Comparison of ENCODE assay signal across 22 mouse cellular contexts in the genomic region with DNA sequence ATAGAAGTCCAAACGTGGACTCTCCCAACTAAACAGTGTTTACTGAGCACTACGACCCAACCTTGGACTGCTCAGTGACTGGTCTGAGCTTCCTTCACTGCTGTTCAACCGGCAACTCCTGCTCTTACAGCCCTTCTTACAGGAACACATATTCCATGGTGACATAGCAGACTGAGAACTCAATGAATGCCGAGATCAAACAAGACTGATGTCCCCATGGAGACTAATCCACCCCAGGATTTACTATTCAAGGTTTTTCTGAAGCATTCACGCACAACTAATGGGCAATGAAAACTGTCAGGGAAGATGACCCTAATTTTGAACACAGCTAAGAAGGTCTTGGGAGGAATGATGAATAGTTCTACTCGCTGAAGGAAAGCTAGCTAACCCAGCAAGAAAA. TPM values are rescaled to one million over a fixed set of nuclear protein-coding genes. Genes with fewer than 3 reads are reported as not detected.
DNase-seq lines count a peak whose midpoint lies in the region; ATAC-seq lines count a peak whose summit lies in the region.
"Had no signal": no experiment of that assay in that cellular context is flagged by ENCODE, and none has a peak within 500 bp of the region (broad histone marks: within the 10 kb centered on the region; RNA-seq: fewer than 3 reads in every experiment).

No protein-coding gene starts in this region.

- H3K9ac ChIP-seq in forebrain, embryonic 11.5 days (ENCODE audit: low read length): no peak overlapping the region
- H3K9ac ChIP-seq in forebrain, embryonic 13.5 days: no peak overlapping the region
- H3K9ac ChIP-seq in midbrain, embryonic 11.5 days (ENCODE audit: low read length): no peak overlapping the region
- H3K9ac ChIP-seq in midbrain, embryonic 15.5 days: no peak overlapping the region
- no peak overlapping the region for H3K9ac ChIP-seq in midbrain, embryonic 14.5 days (replicated peaks; ENCODE audit: low read length)
- H3K9ac ChIP-seq: limb, embryonic 15.5 days; liver, postnatal 0 days had no signal

- no peaks in the 10 kb centered on the region for H3K36me3 ChIP-seq in forebrain, embryonic 11.5 days (ENCODE audit: control insufficient read depth, insufficient read depth, low read length)
- H3K36me3 ChIP-seq in forebrain, embryonic 13.5 days (ENCODE audit: poor library complexity, severe bottlenecking): no peaks in the 10 kb centered on the region
- H3K36me3 ChIP-seq in midbrain, embryonic 11.5 days (ENCODE audit: control insufficient read depth, insufficient read depth, low read length): no peaks in the 10 kb centered on the region
- no peaks in the 10 kb centered on the region for H3K36me3 ChIP-seq in midbrain, embryonic 15.5 days (replicated peaks)
- no peaks in the 10 kb centered on the region for H3K36me3 ChIP-seq in midbrain, embryonic 14.5 days (ENCODE audit: control insufficient read depth, insufficient read depth, low read length)
- H3K36me3 ChIP-seq: limb, embryonic 15.5 days had no signal

- ATAC-seq in forebrain, embryonic 11.5 days (replicated peaks; ENCODE audit: low FRiP score): peak; percentile 81
- ATAC-seq in forebrain, embryonic 13.5 days: no peak
- peak; percentile 88 for ATAC-seq in midbrain, embryonic 11.5 days (ENCODE audit: low FRiP score)
- no peak for ATAC-seq in midbrain, embryonic 15.5 days (replicated peaks)
- no peak for ATAC-seq in midbrain, embryonic 14.5 days (ENCODE audit: low FRiP score, low TSS enrichment)
- ATAC-seq: inflammation-experienced regulatory T-cells, adult 6 months; liver, postnatal 0 days had no signal

- H3K27me3 ChIP-seq in forebrain, embryonic 11.5 days (ENCODE audit: control insufficient read depth, insufficient read depth, low read length): no peaks in the 10 kb centered on the region
- no peaks in the 10 kb centered on the region for H3K27me3 ChIP-seq in forebrain, embryonic 13.5 days
- H3K27me3 ChIP-seq in midbrain, embryonic 11.5 days (ENCODE audit: control insufficient read depth, insufficient read depth, low read length): no peaks in the 10 kb centered on the region
- peaks cover 3% of the 10 kb centered on the region; the same call in 1 of the 2 replicates for H3K27me3 ChIP-seq in midbrain, embryonic 15.5 days (replicated peaks)
- 0 out of 2 replicates have a peak, but pooled peaks cover 3% of the 10 kb centered on the region for H3K27me3 ChIP-seq in midbrain, embryonic 14.5 days (ENCODE audit: control insufficient read depth, insufficient read depth, low read length)
- H3K27me3 ChIP-seq: CH12.LX; limb, embryonic 15.5 days; megakaryocyte, embryonic 14.5 days had no signal

- peak overlapping the region; percentile 65; the same call in 1 of the 2 replicates for H3K27ac ChIP-seq in forebrain, embryonic 11.5 days (ENCODE audit: low read depth, low read length)
- H3K27ac ChIP-seq in forebrain, embryonic 13.5 days: no peak overlapping the region
- H3K27ac ChIP-seq in midbrain, embryonic 11.5 days (ENCODE audit: low read depth, low read length): no peak overlapping the region
- no peak overlapping the region for H3K27ac ChIP-seq in midbrain, embryonic 15.5 days
- no peak overlapping the region for H3K27ac ChIP-seq in midbrain, embryonic 14.5 days (replicated peaks; ENCODE audit: low read depth, low read length)
- H3K27ac ChIP-seq: limb, embryonic 15.5 days had no signal

- no peaks in the 10 kb centered on the region for H3K9me3 ChIP-seq in forebrain, embryonic 11.5 days (ENCODE audit: control insufficient read depth, low read length)
- H3K9me3 ChIP-seq in forebrain, embryonic 13.5 days (replicated peaks): no peaks in the 10 kb centered on the region
- H3K9me3 ChIP-seq in midbrain, embryonic 11.5 days (ENCODE audit: control insufficient read depth, low read length): no peaks in the 10 kb centered on the region
- no peaks in the 10 kb centered on the region for H3K9me3 ChIP-seq in midbrain, embryonic 15.5 days
- H3K9me3 ChIP-seq in midbrain, embryonic 14.5 days (ENCODE audit: control insufficient read depth, low read length): no peaks in the 10 kb centered on the region
- H3K9me3 ChIP-seq: limb, embryonic 15.5 days; megakaryocyte, embryonic 14.5 days had no signal

- no peak overlapping the region for H3K4me3 ChIP-seq in forebrain, embryonic 11.5 days (ENCODE audit: low read depth, low read length)
- H3K4me3 ChIP-seq in forebrain, embryonic 13.5 days: no peak overlapping the region
- H3K4me3 ChIP-seq in midbrain, embryonic 11.5 days (ENCODE audit: low read depth, low read length): no peak overlapping the region
- no peak overlapping the region for H3K4me3 ChIP-seq in midbrain, embryonic 15.5 days
- H3K4me3 ChIP-seq in midbrain, embryonic 14.5 days (replicated peaks; ENCODE audit: low read depth, low read length): no peak overlapping the region
- H3K4me3 ChIP-seq: limb, embryonic 15.5 days; megakaryocyte, embryonic 14.5 days had no signal

- H3K4me1 ChIP-seq in forebrain, embryonic 11.5 days (replicated peaks; ENCODE audit: control insufficient read depth, insufficient read depth, low read length): peaks cover 14% of the 10 kb centered on the region
- peaks cover 48% of the 10 kb centered on the region for H3K4me1 ChIP-seq in forebrain, embryonic 13.5 days
- H3K4me1 ChIP-seq in midbrain, embryonic 11.5 days (ENCODE audit: control insufficient read depth, insufficient read depth, low read length): peaks cover 40% of the 10 kb centered on the region
- peaks cover 14% of the 10 kb centered on the region for H3K4me1 ChIP-seq in midbrain, embryonic 15.5 days
- peaks cover 19% of the 10 kb centered on the region; the same call in 1 of the 2 replicates for H3K4me1 ChIP-seq in midbrain, embryonic 14.5 days (ENCODE audit: control insufficient read depth, insufficient read depth, low read length)
- H3K4me1 ChIP-seq: limb, embryonic 15.5 days had no signal

- WGBS in forebrain, embryonic 11.5 days: 12% methylated on average over 6 of the region's 6 CpGs
- 7% methylated on average over 6 of the region's 6 CpGs for WGBS in forebrain, embryonic 13.5 days
- 17% methylated on average over 6 of the region's 6 CpGs for WGBS in midbrain, embryonic 11.5 days
- 10% methylated on average over 6 of the region's 6 CpGs for WGBS in midbrain, embryonic 15.5 days
- WGBS in midbrain, embryonic 14.5 days: 3% methylated on average over 6 of the region's 6 CpGs

- DNase-seq in forebrain, embryonic 11.5 days (ENCODE audit: low spot score): no peak
- DNase-seq in midbrain, embryonic 11.5 days (ENCODE audit: low spot score, missing footprints): peak; percentile 93
- DNase-seq in embryo, embryonic 10.5 days (ENCODE audit: low spot score): peak; percentile 86
- DNase-seq in midbrain, embryonic 14.5 days: peak; percentile 64
- DNase-seq in kidney, postnatal 36 days: no peak
- DNase-seq in right cerebral cortex, postnatal 4 days: no peak
- DNase-seq: adrenal gland, postnatal 10 days; cerebellum, adult 11-12 months; cerebellum, postnatal 36 days; gastrocnemius, postnatal 14 days; heart, postnatal 14 days; kidney, adult 9 months; layer of hippocampus, postnatal 36 days; liver, postnatal 0 days; lung, postnatal 14 days; thymus, postnatal 4 days had no signal

- no peak overlapping the region for H3K4me2 ChIP-seq in forebrain, embryonic 11.5 days (ENCODE audit: low read depth, low read length, severe bottlenecking)
- H3K4me2 ChIP-seq in forebrain, embryonic 13.5 days: no peak overlapping the region
- H3K4me2 ChIP-seq in midbrain, embryonic 11.5 days: no peak overlapping the region
- no peak overlapping the region for H3K4me2 ChIP-seq in midbrain, embryonic 15.5 days
- no peak overlapping the region for H3K4me2 ChIP-seq in midbrain, embryonic 14.5 days (ENCODE audit: low read length)
- H3K4me2 ChIP-seq: limb, embryonic 15.5 days had no signal

RNA-seq across cellular contexts. Expression of gene Ate1, which starts 47.5 kb away (rescaled TPM):
- polyA plus RNA-seq in forebrain, embryonic 11.5 days (2014; fragmentation: Nextera tagmentation; extraction: Ambion mirVana): 57.5 and 59.7 TPM in 2 replicates
- polyA plus RNA-seq in forebrain, embryonic 13.5 days (2015; fragmentation: Nextera tagmentation; extraction: Ambion mirVana): 82.0 and 82.9 TPM in 2 replicates
- 54.8 and 57.1 TPM in 2 replicates for polyA plus RNA-seq in midbrain, embryonic 11.5 days (2014; fragmentation: Nextera tagmentation; extraction: Ambion mirVana)
- polyA plus RNA-seq in midbrain, embryonic 15.5 days (2015; fragmentation: Nextera tagmentation; extraction: Ambion mirVana): 111 and 117 TPM in 2 replicates
- polyA plus RNA-seq in midbrain, embryonic 14.5 days (2014; fragmentation: Nextera tagmentation; extraction: Ambion mirVana): 113 and 122 TPM in 2 replicates

Comparison
In these comparisons a context has a peak if more than half of its experiments do, and no peak if none do; other contexts are left out.
1. ATAC-seq: peak in forebrain, embryonic 11.5 days (single experiment) and midbrain, embryonic 11.5 days (single experiment); none in forebrain, embryonic 13.5 days (single experiment), midbrain, embryonic 15.5 days (single experiment) and midbrain, embryonic 14.5 days (single experiment).
2. DNase-seq: peak in midbrain, embryonic 11.5 days (single experiment), embryo, embryonic 10.5 days (single experiment) and midbrain, embryonic 14.5 days (single experiment); none in forebrain, embryonic 11.5 days (single experiment), kidney, postnatal 36 days (0 of 2) and right cerebral cortex, postnatal 4 days (single experiment).